Mouse (Mus musculus) liver, embryonic 13.5 days (tissue): ENCODE measurements around the gene Pctp. TPM values are rescaled to one million over a fixed set of nuclear protein-coding genes. Genes with fewer than 3 reads are reported as not detected.

Experiments used
- ATAC-seq: fragments of 200-750 bp; cut with Nextera tagmentation; 2 replicates; pipeline ENCODE4 v1.8.0; 2017; ENCODE audit warnings: low read depth, mild to moderate bottlenecking, moderate number of reproducible peaks, moderate library complexity
- DNase-seq: peaks from one replicate; pipeline ENCODE4 v3.0.0; 2022
- H3K27ac ChIP-seq: fragments of 300-500 bp; sonication (generic); 2 replicates; pipeline ENCODE4 v1.5.1; 2015; ENCODE audit warnings: moderate library complexity, mild to moderate bottlenecking, inconsistent platforms
- H3K27me3 ChIP-seq: fragments of 300-500 bp; sonication (generic); 2 replicates; pipeline ENCODE4 v1.6.1; 2015; ENCODE audit warnings: mild to moderate bottlenecking, inconsistent platforms
- H3K36me3 ChIP-seq: fragments of 300-500 bp; sonication (generic); 2 replicates; pipeline ENCODE4 v1.6.1; 2015; ENCODE audit warnings: mild to moderate bottlenecking, inconsistent platforms
- H3K4me1 ChIP-seq: fragments of 300-500 bp; sonication (generic); replicated peaks from 2 replicates; pipeline ENCODE4 v1.6.1; 2015; ENCODE audit warnings: inconsistent platforms
- H3K4me2 ChIP-seq: fragments of 300-500 bp; sonication (generic); 2 replicates; pipeline ENCODE4 v1.6.1; 2015; ENCODE audit warnings: inconsistent platforms, mild to moderate bottlenecking, moderate library complexity
- H3K4me3 ChIP-seq: fragments of 300-500 bp; sonication (generic); replicated peaks from 2 replicates; pipeline ENCODE4 v1.5.1; 2015; ENCODE audit warnings: mild to moderate bottlenecking, inconsistent platforms
- H3K9ac ChIP-seq: fragments of 300-500 bp; sonication (generic); 2 replicates; pipeline ENCODE4 v1.6.1; 2015; ENCODE audit warnings: mild to moderate bottlenecking, inconsistent platforms
- H3K9me3 ChIP-seq: fragments of 300-500 bp; sonication (generic); replicated peaks from 2 replicates; pipeline ENCODE4 v1.6.1; 2016; ENCODE audit warnings: inconsistent platforms
- WGBS: fragments of 180-500 bp; shearing (Covaris S2); methylation state at CpG from one replicate; pipeline ENCODE4 v1.1.7; 2015; ENCODE audit not compliant: insufficient replicate concordance; 5-methylcytosine and 5-hydroxymethylcytosine counted together
- polyA plus RNA-seq: library from polyadenylated mRNA; unstranded; fragments of >200 nt; fragmentation: Nextera tagmentation; extraction: Ambion mirVana; gene quantifications from 2 replicates; pipeline ENCODE4 v1.2.1, GENCODE M21; 2015

Pctp gene
- polyA plus RNA-seq, 1 experiment from 2014 or later = 10.9 TPM

- H3K4me1 ChIP-seq = no peaks in the 10 kb centered on the region
- H3K27me3 ChIP-seq = peaks cover 31% of the 10 kb centered on the region
- H3K36me3 ChIP-seq = no peaks in the 10 kb centered on the region
- H3K9ac ChIP-seq = no peak overlapping the region
- no peaks in the 10 kb centered on the region for H3K9me3 ChIP-seq
- no peak for ATAC-seq
- H3K4me3 ChIP-seq = peak overlapping the region; percentile 9; the same call in 1 of the 2 replicates
- no peak overlapping the region for H3K27ac ChIP-seq
- no peak for DNase-seq
- peak overlapping the region; percentile 20 for H3K4me2 ChIP-seq
- 1% methylated on average over 15 of the region's 15 CpGs for WGBS
Observed at GRCm38 (mm10) chr11:90030557-90030956, 27.9 kb upstream of the Pctp start.

- H3K27ac ChIP-seq = no peak within 1 kb of the TSS
- no peaks in the 10 kb centered on the region for H3K9me3 ChIP-seq
- DNase-seq (no peak), ATAC-seq (no peak)
- peak within 1 kb of the TSS; percentile 20 for H3K4me2 ChIP-seq
- H3K36me3 ChIP-seq = no peaks in the 10 kb centered on the region
- H3K9ac ChIP-seq = no peak within 1 kb of the TSS
- 21% methylated on average over 13 of the region's 13 CpGs for WGBS
- peaks cover 31% of the 10 kb centered on the region for H3K27me3 ChIP-seq
- no peaks in the 10 kb centered on the region for H3K4me1 ChIP-seq
- H3K4me3 ChIP-seq = peak within 1 kb of the TSS; percentile 9; the same call in 1 of the 2 replicates
Observed at GRCm38 (mm10) chr11:90029841-90030398, 27.2 kb upstream of the Pctp start, which contains the start of gene Tmem100. Gene Tmem100, plus strand, starts transcription at chr11:90030348.

GRCm38 (mm10) chr11:90029354-90029753 is 26.7 kb upstream of the Pctp start:
- Histone ChIP-seq H3K9me3 (no peaks in the 10 kb centered on the region), H3K4me3 (0 out of 2 replicates have a peak overlapping the region, but pooled peaks have one; percentile 6), H3K4me2 (peak overlapping the region; percentile 15), H3K4me1 (no peaks in the 10 kb centered on the region), H3K27me3 (peaks cover 31% of the 10 kb centered on the region), H3K9ac (no peak overlapping the region), H3K36me3 (no peaks in the 10 kb centered on the region), H3K27ac (no peak overlapping the region)
- WGBS = 35% methylated on average over 10 of the region's 10 CpGs
- no peak for ATAC-seq
- DNase-seq = no peak

- WGBS = 72% methylated on average over 8 of the region's 8 CpGs
- Histone ChIP-seq H3K9ac (no peak overlapping the region), H3K4me1 (no peaks in the 10 kb centered on the region), H3K4me2 (no peak overlapping the region), H3K4me3 (no peak overlapping the region), H3K36me3 (no peaks in the 10 kb centered on the region), H3K27ac (no peak overlapping the region), H3K9me3 (no peaks in the 10 kb centered on the region), H3K27me3 (peaks cover 31% of the 10 kb centered on the region)
- ATAC-seq (no peak), DNase-seq (no peak)
Observed at GRCm38 (mm10) chr11:90028746-90029145, 26.1 kb upstream of the Pctp start.

GRCm38 (mm10) chr11:90027216-90027615 is 24.5 kb upstream of the Pctp start:
- DNase-seq (no peak), ATAC-seq (no peak)
- H3K9ac ChIP-seq = no peak overlapping the region
- no peak overlapping the region for H3K4me3 ChIP-seq
- H3K4me1 ChIP-seq = no peaks in the 10 kb centered on the region
- H3K27ac ChIP-seq = no peak overlapping the region
- H3K27me3 ChIP-seq = peaks cover 26% of the 10 kb centered on the region
- no peaks in the 10 kb centered on the region for H3K36me3 ChIP-seq
- H3K4me2 ChIP-seq = no peak overlapping the region
- 60% methylated on average over 7 of the region's 7 CpGs for WGBS
- no peaks in the 10 kb centered on the region for H3K9me3 ChIP-seq

- no peaks in the 10 kb centered on the region for H3K36me3 ChIP-seq
- H3K27ac ChIP-seq = no peak overlapping the region
- 71% methylated on average over 5 of the region's 5 CpGs for WGBS
- DNase-seq (no peak), ATAC-seq (no peak)
- H3K4me2 ChIP-seq = no peak overlapping the region
- H3K27me3 ChIP-seq = peaks cover 21% of the 10 kb centered on the region
- no peak overlapping the region for H3K4me3 ChIP-seq
- H3K4me1 ChIP-seq = no peaks in the 10 kb centered on the region
- H3K9ac ChIP-seq = no peak overlapping the region
- no peaks in the 10 kb centered on the region for H3K9me3 ChIP-seq
Observed at GRCm38 (mm10) chr11:90026802-90027174, 24.1 kb upstream of the Pctp start.

- no peak overlapping the region for H3K4me3 ChIP-seq
- no peaks in the 10 kb centered on the region for H3K36me3 ChIP-seq
- H3K4me2 ChIP-seq = no peak overlapping the region
- H3K27ac ChIP-seq = no peak overlapping the region
- no peaks in the 10 kb centered on the region for H3K4me1 ChIP-seq
- 49% methylated on average over 14 of the region's 14 CpGs for WGBS
- H3K27me3 ChIP-seq = peaks cover 15% of the 10 kb centered on the region
- no peak overlapping the region for H3K9ac ChIP-seq
- no peaks in the 10 kb centered on the region for H3K9me3 ChIP-seq
- DNase-seq = no peak
- no peak for ATAC-seq
Observed at GRCm38 (mm10) chr11:90025891-90026801, 23.5 kb upstream of the Pctp start.

GRCm38 (mm10) chr11:90019161-90019560 is 16.5 kb upstream of the Pctp start:
- Histone ChIP-seq H3K9ac (no peak overlapping the region), H3K4me1 (no peaks in the 10 kb centered on the region), H3K27me3 (no peaks in the 10 kb centered on the region), H3K4me2 (no peak overlapping the region), H3K36me3 (no peaks in the 10 kb centered on the region), H3K4me3 (no peak overlapping the region), H3K9me3 (no peaks in the 10 kb centered on the region), H3K27ac (no peak overlapping the region)
- ATAC-seq (no peak), DNase-seq (no peak)
- WGBS = 12% methylated on average over 7 of the region's 7 CpGs

- WGBS = 46% methylated on average over 7 of the region's 7 CpGs
- Histone ChIP-seq H3K4me1 (no peaks in the 10 kb centered on the region), H3K4me3 (no peak overlapping the region), H3K27ac (no peak overlapping the region), H3K27me3 (no peaks in the 10 kb centered on the region), H3K4me2 (no peak overlapping the region), H3K9me3 (no peaks in the 10 kb centered on the region), H3K9ac (no peak overlapping the region), H3K36me3 (no peaks in the 10 kb centered on the region)
- no peak for DNase-seq
- ATAC-seq = no peak
Observed at GRCm38 (mm10) chr11:90015281-90015680, 12.6 kb upstream of the Pctp start.

GRCm38 (mm10) chr11:90013657-90014056 is 11.0 kb upstream of the Pctp start:
- Histone ChIP-seq H3K27me3 (no peaks in the 10 kb centered on the region), H3K4me3 (no peak overlapping the region), H3K27ac (no peak overlapping the region), H3K9ac (no peak overlapping the region), H3K4me2 (no peak overlapping the region), H3K4me1 (no peaks in the 10 kb centered on the region), H3K9me3 (no peaks in the 10 kb centered on the region), H3K36me3 (no peaks in the 10 kb centered on the region)
- WGBS = 56% methylated on average over 6 of the region's 6 CpGs
- no peak for DNase-seq
- no peak for ATAC-seq

- WGBS = 29% methylated on average over 7 of the region's 7 CpGs
Observed at GRCm38 (mm10) chr11:90007791-90008531, 5.3 kb upstream of the Pctp start.

More at GRCm38 (mm10) chr11:90007791-90008531, 5.3 kb upstream of the Pctp start:
- Histone ChIP-seq H3K4me1 (no peaks in the 10 kb centered on the region), H3K27me3 (no peaks in the 10 kb centered on the region), H3K27ac (no peak overlapping the region), H3K36me3 (no peaks in the 10 kb centered on the region), H3K9ac (no peak overlapping the region), H3K9me3 (no peaks in the 10 kb centered on the region), H3K4me2 (no peak overlapping the region), H3K4me3 (no peak overlapping the region)
- DNase-seq (no peak), ATAC-seq (no peak)
